Mouse (Mus musculus): ENCODE results near the gene Cwc22.

- TF ChIP-seq CTCF (IDR thresholded peaks at IDR 0.05; ENCODE audit: borderline replicate concordance, control insufficient read depth, extremely low read depth, insufficient read depth, low read length, poor library complexity), result no peak
- no peak for TF ChIP-seq POLR2A (IDR thresholded peaks at IDR 0.05; ENCODE audit: control insufficient read depth, extremely low read depth, insufficient read depth, low read length, poor library complexity)
Measured at GRCm38 (mm10) chr2:77873806-77874205, 72.4 kb downstream of the Cwc22 start.
